In genomic region chr7:141328373-141328990, GRCm38 (mm10) we compare ENCODE assay signal across 8 mouse cellular contexts. TPM values are rescaled to one million over a fixed set of nuclear protein-coding genes. Genes with fewer than 3 reads are reported as not detected.
A peak's percentile ranks its signal among the peaks of the same experiment; 100 is the strongest.
DNase-seq lines count a peak whose midpoint lies in the region; ATAC-seq and TF ChIP-seq lines count a peak whose summit lies in the region.

No protein-coding gene starts in this region.

- H3K27ac ChIP-seq in kidney, adult 2 months (ENCODE audit: insufficient read depth, low read depth, low read length) = peak overlapping the region; percentile 87
- peak overlapping the region; percentile 100 for H3K27ac ChIP-seq in forebrain, embryonic 15.5 days (replicated peaks)
- peak overlapping the region; percentile 96 for H3K27ac ChIP-seq in midbrain, embryonic 11.5 days (ENCODE audit: low read depth, low read length)

- no peaks in the 10 kb centered on the region for H3K27me3 ChIP-seq in kidney, adult 2 months (replicated peaks; ENCODE audit: control insufficient read depth, insufficient read depth, low read length)
- H3K27me3 ChIP-seq in forebrain, embryonic 15.5 days = no peaks in the 10 kb centered on the region
- H3K27me3 ChIP-seq in midbrain, embryonic 11.5 days (ENCODE audit: control insufficient read depth, insufficient read depth, low read length) = no peaks in the 10 kb centered on the region

- DNase-seq in kidney, adult 2 months = no peak
- DNase-seq in kidney, adult 18-20 months = no peak
- DNase-seq in MN1 (ENCODE audit: low spot score) = peak; percentile 32
- DNase-seq in midbrain, embryonic 11.5 days (ENCODE audit: low spot score, missing footprints) = peak; percentile 92
- DNase-seq in layer of hippocampus, postnatal 10 days (ENCODE audit: low spot score in 2 of 2) = no peak
- no peak for DNase-seq in urinary bladder, postnatal 4 days (ENCODE audit: low spot score in 2 of 2)
- DNase-seq in thymus, postnatal 10 days (ENCODE audit: low spot score in 2 of 2) = no peak

- no peaks in the 10 kb centered on the region for H3K9me3 ChIP-seq in forebrain, embryonic 15.5 days
- no peaks in the 10 kb centered on the region for H3K9me3 ChIP-seq in midbrain, embryonic 11.5 days (ENCODE audit: control insufficient read depth, low read length)

- H3K4me3 ChIP-seq in kidney, adult 2 months (ENCODE audit: insufficient read depth, low read depth, low read length) = peak overlapping the region; percentile 72
- peak overlapping the region; percentile 52 for H3K4me3 ChIP-seq in forebrain, embryonic 15.5 days
- peak overlapping the region; percentile 61 for H3K4me3 ChIP-seq in midbrain, embryonic 11.5 days (ENCODE audit: low read depth, low read length)

- no peak for TF ChIP-seq POLR2A in kidney, adult 2 months (IDR thresholded peaks at IDR 0.05; ENCODE audit: low read depth, low read length)

- no peaks in the 10 kb centered on the region for H3K36me3 ChIP-seq in kidney, adult 2 months (ENCODE audit: control insufficient read depth, insufficient read depth, low read length)
- H3K36me3 ChIP-seq in forebrain, embryonic 15.5 days = peaks cover 5% of the 10 kb centered on the region; the same call in 1 of the 2 replicates
- H3K36me3 ChIP-seq in midbrain, embryonic 11.5 days (ENCODE audit: control insufficient read depth, insufficient read depth, low read length) = peaks cover 7% of the 10 kb centered on the region

- WGBS in kidney, adult 2 months = 9% methylated on average over 24 of the region's 24 CpGs
- WGBS in forebrain, embryonic 15.5 days = 16% methylated on average over 24 of the region's 24 CpGs
- 20% methylated on average over 24 of the region's 24 CpGs for WGBS in midbrain, embryonic 11.5 days

- TF ChIP-seq CTCF in kidney, adult 2 months (conservative IDR thresholded peaks at IDR 0.05; ENCODE audit: insufficient read depth, insufficient read length, low read depth, low read length) = no peak

- peak overlapping the region; percentile 98 for H3K4me2 ChIP-seq in forebrain, embryonic 15.5 days (replicated peaks)
- peak overlapping the region; percentile 97 for H3K4me2 ChIP-seq in midbrain, embryonic 11.5 days

- H3K9ac ChIP-seq in forebrain, embryonic 15.5 days (replicated peaks) = peak overlapping the region; percentile 82
- peak overlapping the region; percentile 93 for H3K9ac ChIP-seq in midbrain, embryonic 11.5 days (ENCODE audit: low read length)

- ATAC-seq in forebrain, embryonic 15.5 days (replicated peaks) = peak; percentile 21
- ATAC-seq in midbrain, embryonic 11.5 days (ENCODE audit: low FRiP score) = peak; percentile 27

- peaks cover 20% of the 10 kb centered on the region for H3K4me1 ChIP-seq in kidney, adult 2 months (ENCODE audit: control insufficient read depth, insufficient read depth, low read length)
- H3K4me1 ChIP-seq in forebrain, embryonic 15.5 days = peaks cover 36% of the 10 kb centered on the region
- H3K4me1 ChIP-seq in midbrain, embryonic 11.5 days (ENCODE audit: control insufficient read depth, insufficient read depth, low read length) = peaks cover 24% of the 10 kb centered on the region

RNA-seq across cellular contexts. Expression of gene Tmem80, which starts 0.9 kb away (rescaled TPM):
- polyA plus RNA-seq in kidney, adult 2 months (2012; rRNA removed) = 53.7 and 61.4 TPM in 2 replicates
- polyA plus RNA-seq in forebrain, embryonic 15.5 days (2015; fragmentation: Nextera tagmentation; extraction: Ambion mirVana) = 64.1 and 64.3 TPM in 2 replicates
- polyA plus RNA-seq in midbrain, embryonic 11.5 days (2014; fragmentation: Nextera tagmentation; extraction: Ambion mirVana) = 31.4 and 34.4 TPM in 2 replicates
- 10 to 100 TPM; 25.7 to 29.8 TPM for total RNA-seq in layer of hippocampus, postnatal 10 days (2021)

RNA-seq across cellular contexts. Expression of gene Deaf1, which starts 1.0 kb away (rescaled TPM):
- polyA plus RNA-seq in kidney, adult 2 months (2012; rRNA removed) = 25.4 and 26.8 TPM in 2 replicates
- polyA plus RNA-seq in forebrain, embryonic 15.5 days (2015; fragmentation: Nextera tagmentation; extraction: Ambion mirVana) = 140 and 142 TPM in 2 replicates
- polyA plus RNA-seq in midbrain, embryonic 11.5 days (2014; fragmentation: Nextera tagmentation; extraction: Ambion mirVana) = 61.6 and 66.9 TPM in 2 replicates
- 100 to 1,000 TPM; 220 to 227 TPM for total RNA-seq in layer of hippocampus, postnatal 10 days (2021)

RNA-seq across cellular contexts. Expression of gene Eps8l2, which starts 10.2 kb away (rescaled TPM):
- polyA plus RNA-seq in kidney, adult 2 months (2012; rRNA removed) = 245 and 297 TPM in 2 replicates
- polyA plus RNA-seq in forebrain, embryonic 15.5 days (2015; fragmentation: Nextera tagmentation; extraction: Ambion mirVana) = 0.37 and 0.57 TPM in 2 replicates
- polyA plus RNA-seq in midbrain, embryonic 11.5 days (2014; fragmentation: Nextera tagmentation; extraction: Ambion mirVana) = 0.97 and 1.3 TPM in 2 replicates
- 1 to 10 TPM; 2.3 to 2.4 TPM for total RNA-seq in layer of hippocampus, postnatal 10 days (2021)

RNA-seq across cellular contexts. Expression of gene Drd4, which starts 36.7 kb away (rescaled TPM):
- 0.03 TPM in 1 of 2 replicates, not detected in the other for polyA plus RNA-seq in kidney, adult 2 months (2012; rRNA removed)
- polyA plus RNA-seq in forebrain, embryonic 15.5 days (2015; fragmentation: Nextera tagmentation; extraction: Ambion mirVana) = 0.64 and 0.78 TPM in 2 replicates
- polyA plus RNA-seq in midbrain, embryonic 11.5 days (2014; fragmentation: Nextera tagmentation; extraction: Ambion mirVana) = 0.14 and 0.17 TPM in 2 replicates
- under 1 TPM; 0.45 to 0.55 TPM for total RNA-seq in layer of hippocampus, postnatal 10 days (2021)

RNA-seq across cellular contexts. Expression of gene Sct, which starts 49.5 kb away (rescaled TPM):
- polyA plus RNA-seq in kidney, adult 2 months (2012; rRNA removed) = 2.0 and 2.7 TPM in 2 replicates
- 1.4 TPM in 2 replicates for polyA plus RNA-seq in forebrain, embryonic 15.5 days (2015; fragmentation: Nextera tagmentation; extraction: Ambion mirVana)
- polyA plus RNA-seq in midbrain, embryonic 11.5 days (2014; fragmentation: Nextera tagmentation; extraction: Ambion mirVana) = 1.1 TPM in 2 replicates
- total RNA-seq in layer of hippocampus, postnatal 10 days (2021) = under 1 TPM in 1 of 2 experiments, not detected in 1; 0.76 TPM

Comparison
In these comparisons a context has a peak if more than half of its experiments do, and no peak if none do; other contexts are left out.
1. DNase-seq: peak in MN1 (single experiment) and midbrain, embryonic 11.5 days (single experiment); none in kidney, adult 2 months (single experiment), kidney, adult 18-20 months (single experiment), layer of hippocampus, postnatal 10 days (0 of 2), urinary bladder, postnatal 4 days (0 of 2) and thymus, postnatal 10 days (0 of 2).
2. RNA of gene Eps8l2, which starts 10.2 kb away (polyA plus RNA-seq): 245 to 297 TPM in kidney, adult 2 months; 0.97 to 1.3 TPM in midbrain, embryonic 11.5 days and 0.37 to 0.57 TPM in forebrain, embryonic 15.5 days; every median in the first group is over 100 times any median in the second.
3. Peak in every context shown above with its lines, with median percentiles within 50 percentile points of each other: H3K27ac ChIP-seq and H3K4me3 ChIP-seq.